ENCODE assay signal across 21 mouse cellular contexts in genomic region chr17:4216750-4217149, GRCm38 (mm10).
DNase-seq lines count a peak whose midpoint lies in the region; ATAC-seq and TF ChIP-seq lines count a peak whose summit lies in the region.
"Had no signal": no experiment of that assay in that cellular context is flagged by ENCODE, and none has a peak within 500 bp of the region (broad histone marks: within the 10 kb centered on the region; RNA-seq: fewer than 3 reads in every experiment).

No protein-coding gene starts in this region.

- WGBS in forebrain, embryonic 11.5 days, result 69% methylated on average over 8 of the region's 8 CpGs
- 76% methylated on average over 8 of the region's 8 CpGs for WGBS in forebrain, embryonic 10.5 days
- 24% methylated on average over 8 of the region's 8 CpGs for whole genome bisulfite sequencing in forebrain, embryonic 14.5 days
- WGBS in forebrain, postnatal 0 days, result 23% methylated on average over 8 of the region's 8 CpGs

- peaks cover 4% of the 10 kb centered on the region; the same call in 1 of the 2 replicates for H3K4me1 ChIP-seq in forebrain, embryonic 11.5 days (replicated peaks; ENCODE audit: control insufficient read depth, insufficient read depth, low read length)
- peaks cover 35% of the 10 kb centered on the region for H3K4me1 ChIP-seq in forebrain, embryonic 10.5 days
- peaks cover 6% of the 10 kb centered on the region; the same call in 1 of the 2 replicates for H3K4me1 ChIP-seq in forebrain, embryonic 14.5 days (ENCODE audit: control insufficient read depth, insufficient read depth, low read length)
- H3K4me1 ChIP-seq in forebrain, postnatal 0 days (ENCODE audit: insufficient read depth), result peaks cover 11% of the 10 kb centered on the region; the same call in 1 of the 2 replicates
- H3K4me1 ChIP-seq: embryonic facial prominence, embryonic 15.5 days had no signal

- 0 out of 2 replicates have a peak, but pooled peaks have one; percentile 27 for ATAC-seq in forebrain, embryonic 11.5 days (replicated peaks; ENCODE audit: low FRiP score)
- peak; percentile 54; the same call in 1 of the 2 replicates for ATAC-seq in forebrain, embryonic 14.5 days
- peak; percentile 54; the same call in 1 of the 2 replicates for ATAC-seq in forebrain, postnatal 0 days
- ATAC-seq: activated CD4-positive, CD25-positive, alpha-beta regulatory T cell, adult 4 months; hindbrain, postnatal 0 days; Patski had no signal

- H3K27ac ChIP-seq in forebrain, embryonic 11.5 days (ENCODE audit: low read depth, low read length), result no peak overlapping the region
- no peak overlapping the region for H3K27ac ChIP-seq in forebrain, embryonic 10.5 days
- H3K27ac ChIP-seq in forebrain, embryonic 14.5 days (ENCODE audit: low read depth, low read length), result no peak overlapping the region
- H3K27ac ChIP-seq in forebrain, postnatal 0 days (ENCODE audit: low read depth, low read length), result no peak overlapping the region
- H3K27ac ChIP-seq: embryonic facial prominence, embryonic 15.5 days; gastrocnemius, adult 2 months; heart, embryonic 13.5 days; hindbrain, embryonic 13.5 days; hindbrain, postnatal 0 days had no signal

- no peaks in the 10 kb centered on the region for H3K9me3 ChIP-seq in forebrain, embryonic 11.5 days (ENCODE audit: control insufficient read depth, low read length)
- H3K9me3 ChIP-seq in forebrain, embryonic 10.5 days, result no peaks in the 10 kb centered on the region
- H3K9me3 ChIP-seq in forebrain, embryonic 14.5 days (replicated peaks; ENCODE audit: control insufficient read depth, low read length), result no peaks in the 10 kb centered on the region
- H3K9me3 ChIP-seq in forebrain, postnatal 0 days (ENCODE audit: low read length), result no peaks in the 10 kb centered on the region
- H3K9me3 ChIP-seq: embryonic facial prominence, embryonic 15.5 days; heart, embryonic 13.5 days; hindbrain, embryonic 13.5 days had no signal

- DNase-seq in forebrain, embryonic 11.5 days (ENCODE audit: low spot score), result no peak
- DNase-seq in forebrain, embryonic 10.5 days (ENCODE audit: extremely low spot score, low spot score), result no peak
- peak; percentile 17 for DNase-seq in left cerebral cortex, postnatal 4 days
- no peak for DNase-seq in left cerebral cortex, postnatal 10 days (ENCODE audit: extremely low spot score in 1 of 2, low spot score in 2 of 2)
- peak; percentile 68 for DNase-seq in forebrain, embryonic 14.5 days (ENCODE audit: low spot score)
- no peak for DNase-seq in forebrain, postnatal 0 days
- no peak for DNase-seq in adrenal gland, postnatal 14 days
- DNase-seq: adrenal gland, postnatal 25 days; cerebellum, adult 8-10 months; gastrocnemius, adult 2 months; gastrocnemius, postnatal 25 days; heart, postnatal 4 days; kidney, adult 11 months had no signal

- H3K27me3 ChIP-seq in forebrain, embryonic 11.5 days (ENCODE audit: control insufficient read depth, insufficient read depth, low read length), result no peaks in the 10 kb centered on the region
- no peaks in the 10 kb centered on the region for H3K27me3 ChIP-seq in forebrain, embryonic 10.5 days (ENCODE audit: poor library complexity, severe bottlenecking)
- H3K27me3 ChIP-seq in forebrain, embryonic 14.5 days (replicated peaks; ENCODE audit: control insufficient read depth, insufficient read depth, low read length), result no peaks in the 10 kb centered on the region
- no peaks in the 10 kb centered on the region for H3K27me3 ChIP-seq in forebrain, postnatal 0 days (ENCODE audit: insufficient read depth, low read length)
- H3K27me3 ChIP-seq: CH12.LX; embryonic facial prominence, embryonic 15.5 days; heart, embryonic 13.5 days; hindbrain, embryonic 13.5 days; Patski had no signal

- H3K4me3 ChIP-seq in forebrain, embryonic 11.5 days (ENCODE audit: low read depth, low read length), result no peak overlapping the region
- no peak overlapping the region for H3K4me3 ChIP-seq in forebrain, embryonic 10.5 days
- H3K4me3 ChIP-seq in forebrain, embryonic 14.5 days (ENCODE audit: low read depth, low read length), result no peak overlapping the region
- no peak overlapping the region for H3K4me3 ChIP-seq in forebrain, postnatal 0 days (ENCODE audit: low read depth, low read length)
- H3K4me3 ChIP-seq: embryonic facial prominence, embryonic 15.5 days; erythroblast, embryonic 14.5 days; gastrocnemius, adult 2 months; heart, embryonic 13.5 days; hindbrain, embryonic 13.5 days had no signal

- no peak overlapping the region for H3K4me2 ChIP-seq in forebrain, embryonic 11.5 days (ENCODE audit: low read depth, low read length, severe bottlenecking)
- H3K4me2 ChIP-seq in forebrain, embryonic 14.5 days (ENCODE audit: low read length), result no peak overlapping the region
- no peak overlapping the region for H3K4me2 ChIP-seq in forebrain, postnatal 0 days (ENCODE audit: low read depth)
- H3K4me2 ChIP-seq: embryonic facial prominence, embryonic 15.5 days; heart, embryonic 13.5 days; hindbrain, embryonic 13.5 days had no signal

- TF ChIP-seq CTCF in forebrain, postnatal 0 days (IDR thresholded peaks at IDR 0.05; ENCODE audit: low read depth), result peak; percentile 29

- no peak overlapping the region for H3K9ac ChIP-seq in forebrain, embryonic 11.5 days (ENCODE audit: low read length)
- H3K9ac ChIP-seq in forebrain, embryonic 14.5 days (ENCODE audit: low read length), result no peak overlapping the region
- H3K9ac ChIP-seq in forebrain, postnatal 0 days, result no peak overlapping the region
- H3K9ac ChIP-seq: embryonic facial prominence, embryonic 15.5 days; heart, embryonic 13.5 days; hindbrain, embryonic 13.5 days had no signal

- intact Hi-C loops in left cerebral cortex, postnatal 4 days (cut with DNase I), result no loop called here
- intact Hi-C loops in left cerebral cortex, postnatal 10 days (cut with DNase I), result no loop called here

- H3K36me3 ChIP-seq in forebrain, embryonic 11.5 days (ENCODE audit: control insufficient read depth, insufficient read depth, low read length), result no peaks in the 10 kb centered on the region
- H3K36me3 ChIP-seq in forebrain, embryonic 10.5 days (replicated peaks), result no peaks in the 10 kb centered on the region
- no peaks in the 10 kb centered on the region for H3K36me3 ChIP-seq in forebrain, embryonic 14.5 days (ENCODE audit: control insufficient read depth, insufficient read depth, low read length)
- no peaks in the 10 kb centered on the region for H3K36me3 ChIP-seq in forebrain, postnatal 0 days (ENCODE audit: insufficient read depth)
- H3K36me3 ChIP-seq: embryonic facial prominence, embryonic 15.5 days; heart, embryonic 13.5 days; hindbrain, embryonic 13.5 days had no signal

Comparison
In these comparisons a context has a peak if more than half of its experiments do, and no peak if none do; other contexts are left out.
1. DNase-seq: peak in left cerebral cortex, postnatal 4 days (single experiment) and forebrain, embryonic 14.5 days (single experiment); none in forebrain, embryonic 11.5 days (single experiment), forebrain, embryonic 10.5 days (single experiment), left cerebral cortex, postnatal 10 days (0 of 2), forebrain, postnatal 0 days (single experiment) and adrenal gland, postnatal 14 days (single experiment).
2. Peak in every context shown above with its lines, with median percentiles within 50 percentile points of each other: ATAC-seq.